Mouse (Mus musculus) heart, adult 2 months (tissue): Measurements from ENCODE around the gene B4galt4.

Experiments used
- CTCF ChIP-seq: fragments of 200-600 bp; IDR thresholded peaks from 2 replicates; pipeline ENCODE4 v1.8.1; 2022; ENCODE audit warnings: antibody characterized with exemption, mild to moderate bottlenecking, moderate library complexity
- POLR2A ChIP-seq: fragments of 200-500 bp; IDR thresholded peaks from 2 replicates; pipeline ENCODE4 v1.6.1; 2011; ENCODE audit warnings: mild to moderate bottlenecking, low read depth, low read length, control low read depth; ENCODE audit not compliant: insufficient read depth

- no peak for TF ChIP-seq POLR2A
- TF ChIP-seq CTCF = peak; percentile 97
These were observed 70.5 kb downstream of the B4galt4 start for GRCm38 (mm10) chr16:38812521-38812920.
